Mouse (Mus musculus) liver, embryonic 15.5 days (tissue): ENCODE measurements around the gene Olfr1375. TPM values are rescaled to one million over a fixed set of nuclear protein-coding genes. Genes with fewer than 3 reads are reported as not detected.

Experiments
- ATAC-seq: fragments of 200-750 bp; cut with Nextera tagmentation; 2 replicates; pipeline ENCODE4 v1.8.0; 2017; ENCODE audit warnings: moderate number of reproducible peaks, mild to moderate bottlenecking, moderate library complexity; ENCODE audit not compliant: insufficient read depth
- H3K27ac ChIP-seq: fragments of 300-500 bp; sonication (generic); replicated peaks from 2 replicates; pipeline ENCODE4 v1.5.1; 2015; ENCODE audit warnings: mild to moderate bottlenecking, inconsistent platforms
- H3K27me3 ChIP-seq: fragments of 300-500 bp; sonication (generic); 2 replicates; pipeline ENCODE4 v1.6.1; 2015; ENCODE audit warnings: mild to moderate bottlenecking, inconsistent platforms
- H3K36me3 ChIP-seq: fragments of 300-500 bp; sonication (generic); replicated peaks from 2 replicates; pipeline ENCODE4 v1.6.1; 2015; ENCODE audit warnings: moderate library complexity, mild to moderate bottlenecking, inconsistent platforms
- H3K4me1 ChIP-seq: fragments of 300-500 bp; sonication (generic); replicated peaks from 2 replicates; pipeline ENCODE4 v1.6.1; 2015; ENCODE audit warnings: inconsistent platforms
- H3K4me2 ChIP-seq: fragments of 300-500 bp; sonication (generic); 2 replicates; pipeline ENCODE4 v1.6.1; 2015; ENCODE audit warnings: moderate library complexity, mild to moderate bottlenecking, inconsistent platforms
- H3K4me3 ChIP-seq: fragments of 300-500 bp; sonication (generic); replicated peaks from 2 replicates; pipeline ENCODE4 v1.5.1; 2015; ENCODE audit warnings: mild to moderate bottlenecking, inconsistent platforms
- H3K9ac ChIP-seq: fragments of 300-500 bp; sonication (generic); 2 replicates; pipeline ENCODE4 v1.6.1; 2015; ENCODE audit warnings: moderate library complexity, mild to moderate bottlenecking, inconsistent platforms
- H3K9me3 ChIP-seq: fragments of 300-500 bp; sonication (generic); replicated peaks from 2 replicates; pipeline ENCODE4 v1.6.1; 2016; ENCODE audit warnings: inconsistent platforms
- WGBS: fragments of 180-500 bp; shearing (Covaris S2); methylation state at CpG from one replicate; pipeline ENCODE4 v1.1.7; 2015; ENCODE audit warnings: mixed read lengths; ENCODE audit not compliant: insufficient replicate concordance; 5-methylcytosine and 5-hydroxymethylcytosine counted together
- polyA plus RNA-seq: library from polyadenylated mRNA; unstranded; fragments of >200 nt; fragmentation: Nextera tagmentation; extraction: Ambion mirVana; gene quantifications from 2 replicates; pipeline ENCODE4 v1.2.1, GENCODE M21; 2015

The Olfr1375 gene
- polyA plus RNA-seq, 1 experiment from 2014 or later = not detected

DNA sequence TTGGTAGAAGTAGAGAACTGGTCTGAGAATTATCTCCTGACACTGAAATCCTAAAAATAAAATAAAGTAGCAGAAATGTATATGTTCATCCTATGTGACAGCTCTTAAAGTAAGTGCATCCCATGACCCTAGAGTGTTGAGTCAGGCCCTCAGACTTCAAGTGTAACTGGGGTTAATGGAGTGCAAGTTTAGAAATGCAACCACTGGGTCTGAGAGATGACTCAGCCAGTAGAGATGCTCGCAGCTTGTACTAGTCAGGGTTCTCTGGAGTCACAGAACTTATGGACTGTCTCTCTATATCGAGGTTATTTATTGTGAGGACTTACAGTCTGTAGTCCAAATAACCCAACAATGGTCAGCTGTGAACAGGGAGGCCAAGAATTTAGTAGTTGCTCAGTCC is 3.8 kb downstream of the Olfr1375 start:
- H3K4me3 ChIP-seq = no peak overlapping the region
- ATAC-seq = no peak
- H3K27me3 ChIP-seq = no peaks in the 10 kb centered on the region
- no peak overlapping the region for H3K4me2 ChIP-seq
- 38% methylated on average over 2 of the region's 2 CpGs for whole genome bisulfite sequencing
- H3K9me3 ChIP-seq = no peaks in the 10 kb centered on the region
- H3K27ac ChIP-seq = no peak overlapping the region
- H3K4me1 ChIP-seq = no peaks in the 10 kb centered on the region
- no peak overlapping the region for H3K9ac ChIP-seq
- no peaks in the 10 kb centered on the region for H3K36me3 ChIP-seq

DNA sequence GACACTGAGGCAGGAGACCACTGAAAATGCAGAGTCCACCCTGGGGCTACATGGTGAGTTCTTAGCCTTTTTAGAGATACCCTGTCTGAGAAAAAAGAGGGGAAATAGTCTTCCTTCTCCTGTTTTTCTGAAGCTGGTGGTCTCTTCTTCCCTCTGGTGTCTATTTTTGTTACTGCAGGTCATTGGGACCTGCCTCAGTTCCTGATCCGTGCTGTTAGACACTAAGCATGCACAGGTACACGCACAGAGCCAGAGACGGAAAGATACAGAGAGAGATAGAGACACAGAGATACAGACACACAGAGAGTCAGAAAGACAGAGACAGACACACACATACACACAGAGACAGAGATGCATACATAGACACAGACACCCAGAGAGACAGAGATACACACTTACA is 5.3 kb downstream of the Olfr1375 start:
- Histone ChIP-seq H3K9me3 (no peaks in the 10 kb centered on the region), H3K9ac (no peak overlapping the region), H3K4me3 (no peak overlapping the region), H3K4me1 (no peaks in the 10 kb centered on the region), H3K36me3 (no peaks in the 10 kb centered on the region), H3K4me2 (no peak overlapping the region), H3K27me3 (no peaks in the 10 kb centered on the region), H3K27ac (no peak overlapping the region)
- 34% methylated on average over 3 of the region's 3 CpGs for WGBS
- no peak for ATAC-seq

DNA sequence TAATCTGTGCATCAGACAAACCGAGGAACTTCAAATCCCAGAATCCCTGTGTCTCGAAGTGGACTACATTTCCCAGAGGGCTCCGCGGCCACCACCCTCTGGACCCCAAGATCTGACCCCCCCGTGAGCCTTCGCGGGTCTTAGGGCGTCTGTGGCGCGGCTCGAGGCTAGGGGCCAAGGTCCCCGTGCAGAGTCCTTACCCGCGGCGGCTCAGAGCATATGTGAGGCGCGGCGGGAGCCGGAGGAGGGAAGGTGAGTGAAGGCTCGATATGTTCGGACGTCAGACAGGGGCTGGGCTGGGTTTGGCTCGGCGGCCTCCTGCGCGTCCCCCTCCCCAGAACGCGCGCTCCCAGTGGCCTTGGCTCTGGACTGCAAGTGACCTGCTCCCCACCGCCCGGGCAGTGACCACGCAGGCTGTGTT is 11.3 kb downstream of the Olfr1375 start, which contains the start of gene Zfp354a:
Gene Zfp354a, plus strand, starts transcription at position 107 of the 421 bp plus-strand sequence.
- no peak within 1 kb of the TSS for H3K27ac ChIP-seq
- peak within 1 kb of the TSS; percentile 63 for H3K4me2 ChIP-seq
- peak within 1 kb of the TSS; percentile 63 for H3K4me3 ChIP-seq
- no peaks in the 10 kb centered on the region for H3K9me3 ChIP-seq
- peak within 1 kb of the TSS; percentile 48 for H3K9ac ChIP-seq
- H3K27me3 ChIP-seq = no peaks in the 10 kb centered on the region
- peak; percentile 72 for ATAC-seq
- no peaks in the 10 kb centered on the region for H3K36me3 ChIP-seq
- WGBS = 2% methylated on average over 32 of the region's 32 CpGs
- H3K4me1 ChIP-seq = peaks cover 4% of the 10 kb centered on the region; the same call in 1 of the 2 replicates

DNA sequence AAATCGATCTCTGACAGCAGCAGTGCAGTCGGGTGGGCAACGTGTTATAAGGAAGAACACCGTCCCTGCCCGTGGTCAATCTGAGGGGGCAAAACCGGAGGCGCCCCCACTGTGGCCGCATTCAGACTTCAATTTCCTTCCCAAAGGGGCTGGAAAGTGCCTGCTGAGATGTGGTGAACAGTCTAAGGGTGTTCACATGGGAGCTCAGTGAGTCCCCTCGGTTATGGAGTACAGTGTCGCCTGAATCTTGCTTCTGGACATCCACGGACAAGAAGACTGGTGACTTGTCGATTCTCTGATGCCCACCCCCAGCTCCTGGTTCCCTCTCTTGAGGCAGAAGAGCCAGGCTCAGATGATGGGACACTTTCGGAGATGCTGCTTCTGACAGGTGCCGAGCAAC is 11.7 kb downstream of the Olfr1375 start:
- ATAC-seq = no peak
- Histone ChIP-seq H3K4me1 (peaks cover 4% of the 10 kb centered on the region; the same call in 1 of the 2 replicates), H3K27ac (no peak overlapping the region), H3K27me3 (no peaks in the 10 kb centered on the region), H3K9me3 (no peaks in the 10 kb centered on the region), H3K4me3 (peak overlapping the region; percentile 63), H3K36me3 (no peaks in the 10 kb centered on the region), H3K9ac (peak overlapping the region; percentile 48), H3K4me2 (peak overlapping the region; percentile 63)
- WGBS = 17% methylated on average over 14 of the region's 14 CpGs

DNA sequence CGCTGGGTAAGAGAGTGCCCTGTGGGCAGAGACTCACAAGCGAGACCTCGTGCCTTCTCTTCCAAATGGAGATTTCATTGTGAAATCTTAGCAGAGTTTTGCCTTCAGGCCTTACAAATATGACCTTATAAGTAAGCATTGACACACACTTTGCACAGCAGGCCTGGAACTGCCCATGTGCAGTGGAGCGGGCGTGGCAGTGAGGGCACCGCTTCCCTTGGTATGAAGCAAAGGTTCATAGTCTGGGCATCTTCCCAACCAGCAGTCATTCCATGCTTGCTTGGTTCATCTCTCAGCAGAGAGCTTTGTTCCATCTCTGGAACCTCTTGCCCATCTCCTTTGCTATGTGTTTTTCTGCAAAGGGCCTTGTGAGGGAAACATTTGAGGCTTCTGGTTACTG is 13.1 kb downstream of the Olfr1375 start:
- Histone ChIP-seq H3K27me3 (no peaks in the 10 kb centered on the region), H3K36me3 (no peaks in the 10 kb centered on the region), H3K4me3 (no peak overlapping the region), H3K27ac (no peak overlapping the region), H3K9me3 (no peaks in the 10 kb centered on the region), H3K9ac (no peak overlapping the region), H3K4me2 (no peak overlapping the region), H3K4me1 (peaks cover 4% of the 10 kb centered on the region; the same call in 1 of the 2 replicates)
- WGBS = 69% methylated on average over 6 of the region's 6 CpGs
- ATAC-seq = no peak

DNA sequence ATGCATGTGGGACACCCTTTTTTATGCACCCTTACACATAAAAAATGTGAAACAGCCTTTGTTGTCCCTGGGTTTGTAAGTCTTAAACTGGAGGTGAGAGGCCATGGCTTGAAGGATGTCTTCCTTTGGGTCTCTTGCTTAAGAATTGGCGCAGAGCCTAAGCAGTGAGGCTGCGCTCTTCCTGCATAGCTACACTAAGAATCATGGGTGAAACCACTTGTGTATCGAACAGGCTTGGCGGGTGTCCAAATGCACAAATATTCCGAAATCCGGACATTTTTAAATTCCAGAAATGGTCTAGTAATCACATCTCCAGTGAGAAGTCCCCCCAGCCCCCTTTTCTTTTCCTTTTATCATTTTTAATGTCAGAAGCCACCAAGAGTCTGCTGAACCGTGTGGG is 15.4 kb downstream of the Olfr1375 start:
- 0 out of 2 replicates have a peak, but pooled peaks cover 9% of the 10 kb centered on the region for H3K36me3 ChIP-seq
- WGBS = 72% methylated on average over 7 of the region's 7 CpGs
- no peak overlapping the region for H3K9ac ChIP-seq
- H3K4me1 ChIP-seq = peaks cover 4% of the 10 kb centered on the region; the same call in 1 of the 2 replicates
- no peak overlapping the region for H3K27ac ChIP-seq
- H3K4me3 ChIP-seq = no peak overlapping the region
- no peaks in the 10 kb centered on the region for H3K9me3 ChIP-seq
- no peak overlapping the region for H3K4me2 ChIP-seq
- ATAC-seq = no peak
- H3K27me3 ChIP-seq = no peaks in the 10 kb centered on the region

DNA sequence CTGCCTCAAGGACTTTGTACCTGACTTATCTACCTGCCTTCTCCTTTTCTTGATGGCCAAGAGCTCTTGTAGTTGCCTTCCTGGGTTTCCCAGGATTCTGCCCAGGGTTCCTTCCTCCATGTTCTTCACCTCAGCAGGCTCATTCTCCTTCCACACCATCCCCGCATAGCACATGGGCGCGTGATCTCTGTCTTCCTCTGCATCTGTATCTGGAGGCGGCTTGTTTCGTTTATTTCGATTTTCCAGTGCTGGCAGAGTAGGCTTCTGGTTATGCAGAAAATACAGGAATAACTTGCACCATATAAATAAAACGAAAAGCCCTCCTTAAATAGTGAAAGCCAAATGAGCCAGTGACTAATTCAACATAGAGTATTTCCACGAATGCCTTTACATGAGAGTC is 15.9 kb downstream of the Olfr1375 start:
- no peak overlapping the region for H3K9ac ChIP-seq
- H3K4me2 ChIP-seq = no peak overlapping the region
- H3K4me3 ChIP-seq = no peak overlapping the region
- no peaks in the 10 kb centered on the region for H3K9me3 ChIP-seq
- H3K27ac ChIP-seq = no peak overlapping the region
- H3K4me1 ChIP-seq = peaks cover 4% of the 10 kb centered on the region; the same call in 1 of the 2 replicates
- peaks cover 9% of the 10 kb centered on the region; the same call in 1 of the 2 replicates for H3K36me3 ChIP-seq
- no peaks in the 10 kb centered on the region for H3K27me3 ChIP-seq
- ATAC-seq = no peak
- 73% methylated on average over 8 of the region's 8 CpGs for WGBS

DNA sequence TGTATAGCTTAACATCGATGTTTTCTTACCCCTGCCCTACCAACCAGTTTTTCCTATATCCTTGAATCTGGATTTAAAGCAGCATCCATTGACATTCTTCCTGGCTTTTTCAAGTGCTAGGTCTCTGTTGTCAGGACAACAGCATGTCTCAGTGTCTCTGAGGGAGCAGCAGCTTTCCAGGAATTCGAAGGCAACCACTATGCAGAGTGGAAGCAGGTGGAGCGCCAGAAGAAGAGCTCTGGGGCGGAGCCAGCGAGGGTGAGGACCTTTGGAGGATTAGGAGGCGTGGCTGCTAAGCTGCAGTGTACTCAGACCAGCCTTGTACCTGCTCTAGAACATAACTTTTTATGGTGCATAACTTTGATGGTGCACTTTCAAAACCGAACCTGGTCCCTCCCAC is 36.6 kb downstream of the Olfr1375 start:
- Histone ChIP-seq H3K9me3 (no peaks in the 10 kb centered on the region), H3K27ac (no peak overlapping the region), H3K4me1 (no peaks in the 10 kb centered on the region), H3K36me3 (no peaks in the 10 kb centered on the region), H3K4me3 (no peak overlapping the region), H3K4me2 (no peak overlapping the region), H3K27me3 (no peaks in the 10 kb centered on the region), H3K9ac (no peak overlapping the region)
- no peak for ATAC-seq
- WGBS = 37% methylated on average over 7 of the region's 7 CpGs

DNA sequence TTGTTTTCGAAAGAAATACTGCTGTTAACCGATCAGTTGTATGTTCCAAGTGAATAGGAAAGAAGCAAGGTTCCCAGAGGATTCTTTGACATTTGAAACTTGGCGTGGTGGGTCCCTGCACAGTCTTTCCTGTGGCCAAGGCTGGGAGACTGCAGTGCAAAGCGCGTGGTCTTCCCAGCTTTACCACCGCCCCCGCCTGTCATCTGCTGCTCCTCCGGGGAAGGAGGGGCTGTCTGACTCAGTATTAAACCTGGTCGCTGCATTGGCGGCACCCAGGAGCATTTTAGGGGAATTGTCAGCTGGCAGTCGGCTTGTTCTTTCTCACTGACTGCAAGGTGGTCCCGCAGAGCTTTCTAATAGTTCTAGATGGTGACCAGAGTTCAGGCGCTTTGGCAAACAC is 37.4 kb downstream of the Olfr1375 start:
- Histone ChIP-seq H3K4me1 (no peaks in the 10 kb centered on the region), H3K9me3 (no peaks in the 10 kb centered on the region), H3K4me2 (no peak overlapping the region), H3K36me3 (no peaks in the 10 kb centered on the region), H3K27ac (no peak overlapping the region), H3K4me3 (no peak overlapping the region), H3K27me3 (no peaks in the 10 kb centered on the region), H3K9ac (no peak overlapping the region)
- WGBS = 47% methylated on average over 13 of the region's 13 CpGs
- ATAC-seq = no peak

Other genes with a start within 250 kb of the Olfr1375 start
- 0.81 and 1.1 TPM in 2 replicates for gene Zfp354c, start 220.4 kb upstream of the Olfr1375 start, polyA plus RNA-seq
- gene Zfp879, start 206.6 kb upstream of the Olfr1375 start, polyA plus RNA-seq = 0.06 and 0.14 TPM in 2 replicates
- gene Grm6, start 197.4 kb upstream of the Olfr1375 start, polyA plus RNA-seq = 0.12 and 0.17 TPM in 2 replicates
- gene Zfp454, start 160.5 kb upstream of the Olfr1375 start, polyA plus RNA-seq = 0.28 and 0.30 TPM in 2 replicates
- gene Zfp2, start 131.9 kb upstream of the Olfr1375 start, polyA plus RNA-seq = 1.8 and 2.2 TPM in 2 replicates
- 0.14 TPM in 1 of 2 replicates, not detected in the other for gene Zfp354b, start 116.5 kb upstream of the Olfr1375 start, polyA plus RNA-seq
- not detected in 2 replicates for gene 4933414I15Rik, start 104.3 kb upstream of the Olfr1375 start, polyA plus RNA-seq
- gene Prop1, start 94.3 kb upstream of the Olfr1375 start, polyA plus RNA-seq = not detected in 2 replicates
- not detected in 2 replicates for gene Olfr1378, start 81.6 kb upstream of the Olfr1375 start, polyA plus RNA-seq
- not detected in 2 replicates for gene Olfr1377, start 66.1 kb upstream of the Olfr1375 start, polyA plus RNA-seq
- not detected in 2 replicates for gene Olfr51, start 44.5 kb upstream of the Olfr1375 start, polyA plus RNA-seq
- gene Olfr54, start 33.9 kb upstream of the Olfr1375 start, polyA plus RNA-seq = not detected in 2 replicates
- gene Zfp354a, start 11.1 kb downstream of the Olfr1375 start, polyA plus RNA-seq = 1.1 and 1.6 TPM in 2 replicates
- not detected in 2 replicates for gene Gm12569, start 172.4 kb downstream of the Olfr1375 start, polyA plus RNA-seq
- gene Clk4, start 213.6 kb downstream of the Olfr1375 start, polyA plus RNA-seq = 49.8 and 56.0 TPM in 2 replicates
- gene BC049762, start 214.9 kb downstream of the Olfr1375 start, polyA plus RNA-seq = 0.31 and 0.39 TPM in 2 replicates
- gene Col23a1, start 241.8 kb downstream of the Olfr1375 start, polyA plus RNA-seq = 0.17 and 0.25 TPM in 2 replicates